Mouse (Mus musculus) lung, adult 2 months (tissue): Measurements from ENCODE around the gene Lbhd1. TPM values are rescaled to one million over a fixed set of nuclear protein-coding genes. Genes with fewer than 3 reads are reported as not detected.

ENCODE experiments used
- DNase-seq: peaks from one replicate; pipeline ENCODE4 v3.0.0; 2022
- H3K4me1 ChIP-seq: fragments of 200-500 bp; 2 replicates; pipeline ENCODE4 v1.6.1; 2011; ENCODE audit warnings: low read length; ENCODE audit not compliant: control insufficient read depth, insufficient read depth
- H3K4me3 ChIP-seq: fragments of 200-500 bp; replicated peaks from 2 replicates; pipeline ENCODE3; 2011; ENCODE audit warnings: low read depth, mild to moderate bottlenecking, control low read depth, low read length; ENCODE audit errors: extremely low read depth
- CTCF ChIP-seq: fragments of 200-500 bp; IDR thresholded peaks from 2 replicates; pipeline ENCODE4 v1.5.1; 2011; ENCODE audit warnings: mild to moderate bottlenecking, low read length, control low read depth; ENCODE audit not compliant: insufficient read depth
- POLR2A ChIP-seq: fragments of 200-500 bp; IDR thresholded peaks from 2 replicates; pipeline ENCODE4 v1.6.1; 2011; ENCODE audit warnings: low read depth, mild to moderate bottlenecking, control low read depth, low read length, borderline replicate concordance; ENCODE audit errors: extremely low read depth
- WGBS: fragments of 180-500 bp; shearing (Covaris S2); methylation state at CpG from one replicate; pipeline ENCODE4 v1.1.7; 2018; 5-methylcytosine and 5-hydroxymethylcytosine counted together
- polyA plus RNA-seq: library from polyadenylated mRNA; depleted of rRNA; stranded (reverse); fragments of >200 nt; gene quantifications from 2 replicates; pipeline ENCODE4 v1.2.3, GENCODE M21; 2012

Gene Lbhd1
- polyA plus RNA-seq, 1 experiment, result 1.7 TPM

DNA sequence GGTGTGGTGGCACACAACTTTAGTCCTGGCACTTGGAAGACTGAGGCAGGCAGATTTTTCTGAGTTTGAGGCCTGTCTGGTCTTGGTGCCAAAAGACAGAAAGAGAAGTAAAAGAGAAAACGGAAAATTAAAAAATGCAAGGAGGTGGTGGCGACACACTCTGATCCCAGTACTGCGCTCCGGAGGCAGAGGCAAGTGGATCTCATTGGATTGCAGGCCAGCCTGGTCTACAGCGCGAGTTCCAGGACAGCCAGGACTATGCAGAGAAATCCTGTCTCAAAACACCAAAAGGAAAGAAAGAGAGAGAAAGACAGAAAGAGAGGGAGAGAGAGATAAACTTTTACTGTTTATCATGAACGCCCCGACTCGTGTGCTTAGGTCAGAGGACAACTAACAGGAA, 12.7 kb upstream of the Lbhd1 start:
- no peak for TF ChIP-seq CTCF
- no peak for TF ChIP-seq POLR2A
- 20% methylated on average over 9 of the region's 9 CpGs for WGBS
- Histone ChIP-seq H3K4me3 (peak overlapping the region; percentile 72), H3K4me1 (no peaks in the 10 kb centered on the region; the same call in 1 of the 2 replicates)
- DNase-seq, result no peak

DNA sequence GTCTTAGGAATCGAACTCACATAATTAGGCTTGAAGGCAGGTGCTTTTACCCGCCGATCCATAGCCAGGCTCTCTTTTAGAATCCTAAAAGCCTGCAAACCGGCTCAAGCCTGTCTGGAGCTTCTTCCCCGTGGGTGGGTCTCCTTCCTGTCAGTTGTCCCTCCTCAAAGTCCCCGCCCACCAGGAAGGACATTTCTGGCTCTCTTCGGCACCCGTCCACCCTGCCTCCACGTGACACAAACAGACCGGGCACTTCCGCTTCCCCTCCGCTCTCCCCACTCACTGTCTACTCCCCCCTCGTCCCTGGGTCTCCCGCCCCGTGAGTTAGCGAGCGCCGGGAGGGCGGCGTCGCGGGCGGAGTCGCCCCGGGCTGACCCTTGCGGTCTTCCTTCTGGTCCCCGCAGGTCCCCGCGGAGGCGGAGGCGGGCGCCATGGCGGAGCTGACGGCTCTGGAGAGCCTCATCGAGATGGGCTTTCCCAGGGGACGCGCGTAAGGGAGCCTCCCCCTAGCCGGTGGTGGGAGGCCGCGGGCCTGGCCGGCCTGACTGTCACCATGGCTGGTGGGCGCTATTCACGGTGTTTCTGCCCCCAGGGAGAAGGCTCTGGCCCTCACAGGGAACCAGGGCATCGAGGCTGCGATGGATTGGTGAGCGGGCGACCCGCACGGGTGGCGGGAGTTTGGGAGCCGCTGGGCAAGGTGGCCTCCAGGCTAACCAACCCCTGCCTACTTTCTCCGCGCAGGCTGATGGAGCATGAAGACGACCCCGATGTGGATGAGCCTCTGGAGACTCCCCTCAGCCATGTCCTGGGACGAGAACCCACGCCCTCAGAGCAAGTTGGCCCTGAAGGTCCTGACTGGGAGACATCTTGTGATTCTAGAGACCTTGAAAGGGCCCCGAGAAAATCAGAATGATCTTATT, 12.0 kb upstream of the Lbhd1 start, which contains the start of gene Ubxn1:
Gene Ubxn1 (plus strand): TSS at position 230 of the 920 bp plus-strand sequence.
- 1% methylated on average over 59 of the region's 59 CpGs for WGBS
- TF ChIP-seq CTCF (no peak), POLR2A (peak; percentile 51; the same call in 1 of the 2 replicates)
- peak; percentile 98 for DNase-seq

DNA sequence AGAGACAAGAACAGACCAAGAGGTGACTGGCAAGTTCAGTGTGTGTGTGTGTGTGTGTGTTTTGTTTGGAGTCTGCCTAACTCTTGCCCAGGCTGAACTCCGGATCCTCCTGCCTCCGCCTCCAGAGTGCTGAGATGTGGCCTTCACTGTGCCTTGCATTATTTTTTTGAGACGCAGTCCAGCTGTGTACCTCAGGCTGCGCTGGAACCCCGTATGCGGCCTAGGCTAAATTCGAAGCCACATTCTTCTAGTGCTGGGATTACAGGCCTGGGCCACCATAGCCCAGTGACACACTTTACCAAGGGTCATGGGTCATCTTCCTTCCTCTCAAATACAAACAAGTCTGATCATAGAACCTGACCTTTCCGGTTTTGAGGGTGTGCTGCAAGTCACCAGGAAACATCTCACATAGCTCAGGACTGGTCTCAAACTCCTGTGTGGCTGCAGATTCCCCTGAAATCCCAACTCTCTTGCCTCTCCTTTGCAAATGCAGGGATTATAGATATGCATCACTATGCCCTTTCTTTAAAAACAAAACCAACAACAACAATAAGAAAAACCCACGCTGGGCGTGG, 11.2 kb upstream of the Lbhd1 start:
- H3K4me3 ChIP-seq, result peak overlapping the region; percentile 72
- WGBS, result 57% methylated on average over 10 of the region's 10 CpGs
- TF ChIP-seq CTCF (no peak), POLR2A (no peak)
- no peaks in the 10 kb centered on the region; the same call in 1 of the 2 replicates for H3K4me1 ChIP-seq
- no peak for DNase-seq

More for the DNA sequence above, 12.0 kb upstream of the Lbhd1 start, which contains the start of gene Ubxn1:
- Histone ChIP-seq H3K4me3 (peak within 1 kb of the TSS; percentile 72), H3K4me1 (no peaks in the 10 kb centered on the region; the same call in 1 of the 2 replicates)

DNA sequence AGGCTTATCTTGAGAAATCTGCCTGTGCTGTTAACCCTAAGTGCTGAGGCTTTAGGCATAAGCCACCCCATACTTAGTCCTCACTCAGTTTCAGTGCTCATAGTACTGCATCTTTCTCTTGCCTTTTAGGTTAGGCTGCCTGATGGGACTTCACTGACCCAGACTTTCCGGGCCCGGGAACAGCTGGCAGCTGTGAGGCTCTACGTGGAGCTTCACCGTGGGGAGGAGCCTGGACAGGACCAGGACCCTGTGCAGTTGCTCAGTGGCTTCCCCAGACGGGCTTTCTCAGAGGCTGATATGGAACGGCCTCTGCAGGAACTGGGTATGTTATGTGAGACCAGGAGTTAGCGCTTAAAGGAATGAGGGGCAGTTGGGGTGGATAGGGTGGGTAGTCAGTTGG, 8.5 kb upstream of the Lbhd1 start:
- DNase-seq, result no peak
- H3K4me1 ChIP-seq, result peaks cover 3% of the 10 kb centered on the region
- no peak for TF ChIP-seq CTCF
- TF ChIP-seq POLR2A, result no peak
- WGBS, result 89% methylated on average over 7 of the region's 7 CpGs
- no peak overlapping the region for H3K4me3 ChIP-seq

DNA sequence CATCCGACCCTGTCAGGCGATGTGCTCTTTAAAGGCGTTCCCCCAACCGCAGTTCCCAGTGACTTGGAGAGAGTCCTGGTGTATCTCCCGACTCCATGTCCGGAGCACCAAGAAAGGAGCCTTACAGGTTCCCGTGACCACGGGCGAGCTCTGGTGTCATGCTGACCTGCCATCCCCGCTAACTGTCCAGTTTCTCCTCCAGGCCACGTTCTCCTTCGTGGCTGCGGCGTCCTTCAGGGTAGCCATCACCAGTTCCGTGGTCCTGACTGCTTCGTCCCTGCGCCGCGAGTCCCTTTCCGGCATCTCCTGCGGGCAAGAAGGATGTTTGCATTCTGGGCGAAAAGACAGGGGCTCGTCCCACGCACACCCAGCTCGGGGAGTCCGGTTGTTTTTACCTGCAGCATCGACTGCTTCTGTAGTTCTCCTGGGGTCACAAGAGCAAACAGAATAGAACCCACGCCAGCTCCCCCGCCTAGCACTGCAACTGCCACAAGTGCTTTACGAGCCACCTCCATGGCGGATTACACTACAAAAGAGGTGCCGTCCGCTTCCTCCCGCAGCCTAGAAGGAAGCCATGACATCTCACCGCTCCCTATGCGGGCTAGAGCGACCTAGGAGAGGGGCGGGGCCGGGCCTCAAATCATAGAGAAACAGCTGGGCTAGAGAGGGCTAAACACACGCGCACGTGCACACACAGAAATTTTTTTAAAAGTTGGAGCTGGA, 3.1 kb upstream of the Lbhd1 start, which contains the start of gene Uqcc3:
Gene Uqcc3 (minus strand): TSS at position 613 of the 723 bp plus-strand sequence.
- Histone ChIP-seq H3K4me3 (peak within 1 kb of the TSS; percentile 76), H3K4me1 (peaks cover 3% of the 10 kb centered on the region)
- WGBS, result under 1% methylated on average over 42 of the region's 42 CpGs
- peak; percentile 83 for DNase-seq
- TF ChIP-seq CTCF, result no peak
- peak; percentile 92; the same call in 1 of the 2 replicates for TF ChIP-seq POLR2A

DNA sequence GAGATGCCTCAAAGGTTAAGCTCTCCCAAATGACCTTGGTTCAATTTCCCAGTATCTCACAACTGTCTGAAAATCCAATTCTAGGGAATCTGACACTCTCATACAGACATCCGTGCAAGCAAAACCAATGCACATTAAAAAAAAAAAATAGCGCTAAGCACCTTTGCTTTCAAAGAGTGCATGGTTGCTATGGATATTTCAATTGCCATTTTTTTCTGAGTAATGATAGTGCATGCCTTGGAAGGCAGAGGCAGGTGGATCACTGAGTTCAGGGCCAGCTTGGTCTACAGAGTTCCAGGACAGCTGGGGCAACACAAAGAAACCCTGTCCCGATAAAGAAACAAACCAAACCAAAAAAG, 2.5 kb upstream of the Lbhd1 start:
- 8% methylated on average over 3 of the region's 3 CpGs for WGBS
- TF ChIP-seq CTCF (no peak), POLR2A (no peak)
- no peak for DNase-seq
- peak overlapping the region; percentile 76 for H3K4me3 ChIP-seq
- H3K4me1 ChIP-seq, result peaks cover 3% of the 10 kb centered on the region

DNA sequence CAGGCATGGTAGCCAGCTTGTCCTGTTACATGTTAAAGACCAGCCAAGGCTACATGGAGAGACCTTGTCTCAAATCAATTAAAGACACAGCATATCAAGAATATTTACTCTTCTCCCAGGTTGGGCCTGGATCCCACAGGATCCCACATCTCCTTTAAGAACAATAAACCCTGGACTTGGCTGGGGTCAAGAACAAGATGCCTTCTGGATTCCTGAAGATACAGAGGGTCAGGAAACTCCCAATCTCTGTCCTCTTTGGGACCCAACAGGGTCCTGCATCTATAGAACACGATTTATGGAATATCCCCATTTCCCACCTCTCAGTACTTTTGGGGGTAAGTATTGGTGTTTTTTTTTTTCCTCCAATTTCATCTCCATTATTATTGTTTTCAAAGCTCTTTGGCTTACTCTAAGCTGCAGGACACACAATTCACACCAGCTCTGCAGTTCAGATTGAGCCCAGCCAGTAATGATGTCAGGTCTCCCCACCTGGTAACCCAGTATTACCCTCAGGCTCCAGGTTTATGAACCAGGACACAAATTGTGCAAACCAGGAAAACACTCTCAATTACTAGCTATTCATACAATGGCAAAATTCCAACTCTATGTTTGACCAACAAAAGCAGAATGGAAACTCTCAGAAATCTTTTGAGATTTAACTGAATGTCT, 3.5 kb downstream of the Lbhd1 start:
- H3K4me3 ChIP-seq, result no peak overlapping the region
- WGBS, result 40% methylated on average over 1 of the region's 1 CpGs
- DNase-seq, result no peak
- TF ChIP-seq CTCF (no peak), POLR2A (no peak)
- peaks cover 3% of the 10 kb centered on the region; the same call in 1 of the 2 replicates for H3K4me1 ChIP-seq

DNA sequence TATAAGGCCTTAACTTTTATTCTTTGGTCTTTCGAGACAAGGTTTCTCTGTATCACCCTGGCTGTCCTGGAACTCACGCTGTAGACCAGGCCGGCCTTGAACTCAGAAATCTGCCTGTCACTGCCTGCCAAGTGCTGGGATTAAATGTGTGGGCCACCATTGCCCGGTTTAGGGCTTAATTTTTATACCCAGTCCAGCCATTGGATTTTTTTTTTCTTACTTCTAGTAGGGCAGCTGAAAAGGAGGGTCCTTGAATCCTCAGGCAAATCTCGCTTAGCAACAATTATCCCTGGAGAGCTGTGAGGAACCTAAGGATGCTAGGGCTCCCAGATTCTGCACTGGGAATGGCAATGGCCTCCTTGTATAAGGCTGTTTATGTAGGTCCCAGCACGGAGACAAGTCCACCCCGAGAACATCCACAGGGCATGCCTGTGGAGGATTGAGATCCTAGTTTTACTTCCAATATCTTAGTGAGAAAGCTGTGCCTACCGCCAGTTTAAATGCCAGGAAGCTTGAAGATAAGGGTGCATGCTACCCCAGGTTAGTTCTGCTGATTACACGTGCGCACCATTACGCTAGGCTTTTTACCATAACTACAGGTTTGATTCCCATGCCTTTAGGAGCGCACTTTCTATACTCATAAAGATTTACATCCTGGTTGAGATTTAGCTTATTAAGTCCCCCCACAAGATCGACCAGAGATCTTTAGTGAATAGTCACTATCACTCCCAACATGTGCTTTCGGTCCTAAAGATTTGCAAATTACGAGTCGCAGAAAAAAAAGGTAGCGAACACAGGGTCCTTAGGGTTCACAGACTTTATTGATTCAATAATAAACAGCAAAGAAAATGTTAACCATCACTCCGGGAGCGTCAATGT, 4.3 kb downstream of the Lbhd1 start:
- H3K4me3 ChIP-seq, result peak overlapping the region; percentile 96
- WGBS, result 18% methylated on average over 19 of the region's 19 CpGs
- TF ChIP-seq CTCF (no peak), POLR2A (no peak)

More for the DNA sequence above, 4.3 kb downstream of the Lbhd1 start:
- H3K4me1 ChIP-seq, result peaks cover 3% of the 10 kb centered on the region; the same call in 1 of the 2 replicates
- DNase-seq, result no peak
